Mouse (Mus musculus) heart, postnatal 0 days (tissue): Measurements from ENCODE around the gene Stag1.

Source experiments
- CTCF ChIP-seq: IDR thresholded peaks from 2 replicates; pipeline ENCODE4 v1.5.1; 2016; ENCODE audit warnings: antibody characterized with exemption, control low read depth, low read depth
- EP300 ChIP-seq: IDR thresholded peaks from 2 replicates; pipeline ENCODE4 v1.6.1; 2016; ENCODE audit warnings: antibody characterized with exemption, low read depth

- no peak for TF ChIP-seq EP300
- TF ChIP-seq CTCF, result no peak
Measured at GRCm38 (mm10) chr9:100645026-100645940, 47.7 kb downstream of the Stag1 start.
